ENCODE assay signal across 17 mouse cellular contexts in genomic region chr3:122438143-122438825, GRCm38 (mm10).
"Had no signal": no experiment of that assay in that cellular context is flagged by ENCODE, and none has a peak within 500 bp of the region (broad histone marks: within the 10 kb centered on the region; RNA-seq: fewer than 3 reads in every experiment).

No protein-coding gene starts in this region.

- ATAC-seq: liver, embryonic 12.5 days had no signal

- H3K9ac ChIP-seq: limb, embryonic 15.5 days; liver, embryonic 12.5 days; lung, embryonic 15.5 days; neural tube, embryonic 13.5 days; stomach, embryonic 15.5 days had no signal

- H3K4me2 ChIP-seq: limb, embryonic 15.5 days; liver, embryonic 12.5 days; lung, embryonic 15.5 days; neural tube, embryonic 13.5 days; stomach, embryonic 15.5 days had no signal

- H3K4me3 ChIP-seq: limb, embryonic 15.5 days; liver, embryonic 12.5 days; lung, embryonic 15.5 days; megakaryocyte, embryonic 14.5 days; neural tube, embryonic 13.5 days; stomach, embryonic 15.5 days had no signal

- H3K27ac ChIP-seq: kidney, postnatal 0 days; limb, embryonic 15.5 days; liver, embryonic 12.5 days; lung, embryonic 15.5 days; macrophage; neural tube, embryonic 13.5 days; stomach, embryonic 15.5 days had no signal

- DNase-seq: kidney, adult 11 months; kidney, adult 9 months; kidney, postnatal 36 days; left cerebral cortex, postnatal 4 days; retina, postnatal 1 day; right cerebral cortex, postnatal 4 days; spleen, adult 18-20 months; thymus, adult 2 months; thymus, postnatal 25 days had no signal

- H3K36me3 ChIP-seq: limb, embryonic 15.5 days; liver, embryonic 12.5 days; lung, embryonic 15.5 days; neural tube, embryonic 13.5 days; stomach, embryonic 15.5 days had no signal

- H3K27me3 ChIP-seq: limb, embryonic 15.5 days; liver, embryonic 12.5 days; lung, embryonic 15.5 days; neural tube, embryonic 13.5 days; stomach, embryonic 15.5 days had no signal

- H3K9me3 ChIP-seq: limb, embryonic 15.5 days; liver, embryonic 12.5 days; lung, embryonic 15.5 days; megakaryocyte, embryonic 14.5 days; neural tube, embryonic 13.5 days; stomach, embryonic 15.5 days had no signal

- H3K4me1 ChIP-seq: megakaryocyte, embryonic 14.5 days; stomach, embryonic 15.5 days had no signal
